Mouse (Mus musculus) stomach, embryonic 14.5 days (tissue): ENCODE measurements at regions not wholly inside any gene's neighbourhood (a gene's known extent, or its start where the extent isn't known, plus 50 kb on each side); places are given as distances from the start of the nearest gene placed in this dataset.

ENCODE experiments used
- ATAC-seq: fragments of 200-750 bp; cut with Nextera tagmentation; 2 replicates; pipeline ENCODE4 v1.8.0; 2017; ENCODE audit warnings: low read depth, moderate TSS enrichment; ENCODE audit not compliant: insufficient number of reproducible peaks, insufficient read depth, low FRiP score
- H3K27ac ChIP-seq: fragments of 300-500 bp; sonication (generic); 2 replicates; pipeline ENCODE4 v1.5.1; 2014; ENCODE audit warnings: mild to moderate bottlenecking, low read length, moderate library complexity, mixed read lengths
- H3K27me3 ChIP-seq: fragments of 300-500 bp; sonication (generic); 2 replicates; pipeline ENCODE4 v1.6.1; 2014; ENCODE audit warnings: low read length, control low read depth, mixed read lengths; ENCODE audit not compliant: control insufficient read depth, insufficient read depth
- H3K36me3 ChIP-seq: fragments of 300-500 bp; sonication (generic); 2 replicates; pipeline ENCODE4 v1.6.1; 2014; ENCODE audit warnings: mild to moderate bottlenecking, control low read depth, low read length, moderate library complexity, mixed read lengths; ENCODE audit not compliant: control insufficient read depth, insufficient read depth
- H3K4me1 ChIP-seq: fragments of 300-500 bp; sonication (generic); 2 replicates; pipeline ENCODE4 v1.6.1; 2014; ENCODE audit warnings: low read length, control low read depth, mixed read lengths; ENCODE audit not compliant: control insufficient read depth, insufficient read depth
- H3K4me2 ChIP-seq: fragments of 300-500 bp; sonication (generic); replicated peaks from 2 replicates; pipeline ENCODE4 v1.6.1; 2014; ENCODE audit warnings: low read depth, low read length, control low read depth
- H3K4me3 ChIP-seq: fragments of 300-500 bp; sonication (generic); 2 replicates; pipeline ENCODE4 v1.5.1; 2014; ENCODE audit warnings: low read depth, low read length, control low read depth
- H3K9ac ChIP-seq: fragments of 300-500 bp; sonication (generic); replicated peaks from 2 replicates; pipeline ENCODE4 v1.6.1; 2014; ENCODE audit warnings: low read depth, mild to moderate bottlenecking, control low read depth, low read length, moderate library complexity, mixed read lengths
- H3K9me3 ChIP-seq: fragments of 300-500 bp; sonication (generic); 2 replicates; pipeline ENCODE4 v1.6.1; 2016; ENCODE audit warnings: low read depth, low read length, control low read depth; ENCODE audit not compliant: control insufficient read depth
- WGBS: fragments of 180-500 bp; shearing (Covaris S2); extraction: QIAGEN DNeasy Blood & Tissue Kit; methylation state at CpG from one replicate; pipeline ENCODE4 v1.1.7; 2014; 5-methylcytosine and 5-hydroxymethylcytosine counted together

DNA sequence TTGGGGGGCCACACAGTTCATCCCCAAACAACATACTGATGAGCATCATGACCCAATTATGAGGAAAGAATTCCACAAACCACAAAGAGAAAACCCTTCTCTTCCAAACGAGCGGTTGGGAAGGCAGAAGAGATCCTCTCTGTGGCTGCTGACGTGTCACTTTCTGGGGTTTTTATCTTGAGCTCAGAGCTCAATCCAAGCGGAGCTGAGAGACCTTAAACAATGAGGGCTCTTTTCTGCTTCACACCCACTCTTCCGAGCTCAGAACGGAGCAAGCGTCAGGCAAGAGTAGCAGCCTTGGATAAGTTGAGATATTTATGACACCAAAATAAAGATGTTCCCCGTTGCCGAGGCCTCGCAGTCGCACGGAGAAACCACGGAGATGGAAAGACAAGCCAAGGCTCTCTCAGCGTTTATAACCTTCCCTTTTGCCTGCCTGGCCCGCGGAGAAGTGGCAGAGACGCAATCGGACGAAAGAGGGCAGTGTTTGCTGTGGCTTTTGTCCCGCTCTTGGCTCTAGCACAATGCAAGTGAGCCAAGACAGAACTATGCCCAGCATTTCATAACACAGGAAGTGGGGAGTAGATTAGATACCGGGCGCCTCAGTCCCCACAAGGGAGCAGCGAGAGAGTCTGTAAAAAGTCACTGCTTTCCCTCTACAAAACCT, 100.7 kb downstream of the Chic2 start:
- H3K9ac ChIP-seq = no peak overlapping the region
- peak overlapping the region; percentile 22 for H3K4me3 ChIP-seq
- H3K27me3 ChIP-seq = no peaks in the 10 kb centered on the region
- 1% methylated on average over 23 of the region's 23 CpGs for whole genome bisulfite sequencing
- peak overlapping the region; percentile 39 for H3K4me2 ChIP-seq
- peak; percentile 79; the same call in 1 of the 2 replicates for ATAC-seq
- peaks cover 8% of the 10 kb centered on the region; the same call in 1 of the 2 replicates for H3K4me1 ChIP-seq
- no peaks in the 10 kb centered on the region for H3K36me3 ChIP-seq
- H3K27ac ChIP-seq = peak overlapping the region; percentile 68
- H3K9me3 ChIP-seq = no peaks in the 10 kb centered on the region

DNA sequence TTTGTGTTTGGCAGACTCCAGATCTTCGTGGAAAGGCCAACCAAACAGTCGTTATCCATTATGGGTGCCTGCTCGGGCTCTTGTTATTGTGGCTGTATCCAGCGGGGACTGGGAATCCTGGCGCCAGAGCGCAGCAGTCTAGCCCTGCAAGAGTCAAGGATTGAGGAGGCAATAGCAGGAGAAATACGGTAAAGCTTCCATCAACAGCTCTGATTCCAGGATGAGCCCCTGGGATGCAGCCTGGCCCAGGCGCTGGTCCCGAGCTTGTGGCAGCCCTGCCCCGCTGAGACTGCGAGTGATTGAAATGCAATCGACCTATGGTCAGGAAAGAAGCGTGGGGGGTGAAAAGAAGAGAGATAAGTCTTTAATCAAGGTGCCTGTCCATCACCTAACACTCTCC, 103.1 kb downstream of the Chic2 start:
- no peaks in the 10 kb centered on the region for H3K27me3 ChIP-seq
- H3K9ac ChIP-seq = no peak overlapping the region
- no peak overlapping the region; the same call in 1 of the 2 replicates for H3K4me2 ChIP-seq
- no peaks in the 10 kb centered on the region for H3K9me3 ChIP-seq
- peaks cover 10% of the 10 kb centered on the region; the same call in 1 of the 2 replicates for H3K4me1 ChIP-seq
- WGBS = 2% methylated on average over 13 of the region's 13 CpGs
- no peak overlapping the region for H3K27ac ChIP-seq
- no peak for ATAC-seq
- H3K36me3 ChIP-seq = no peaks in the 10 kb centered on the region
- H3K4me3 ChIP-seq = no peak overlapping the region

DNA sequence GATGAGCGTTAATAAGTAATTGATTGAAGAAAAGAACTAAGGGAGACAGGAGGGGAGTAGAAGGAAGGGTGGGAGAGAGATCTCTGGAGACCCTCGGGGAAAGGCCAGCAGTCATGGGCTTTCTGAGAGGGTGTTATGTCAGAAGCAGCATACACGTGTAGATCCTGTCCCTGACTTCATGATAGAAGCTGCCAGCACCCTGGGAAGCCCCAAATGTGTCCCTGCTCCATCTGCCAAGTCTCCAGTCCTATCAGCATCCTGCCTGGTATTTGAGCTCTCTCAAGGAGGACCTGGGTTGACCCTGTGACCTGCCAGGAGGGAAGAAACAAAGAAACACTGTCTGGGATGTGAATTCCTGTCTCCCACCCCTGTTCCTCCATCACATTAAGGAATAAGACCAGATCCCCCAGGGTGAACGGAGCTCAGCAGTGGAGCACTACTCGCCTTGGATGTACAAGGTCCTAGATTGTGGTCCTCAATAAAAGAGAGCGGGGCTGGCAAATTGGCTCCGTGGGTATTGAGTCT, 107.1 kb downstream of the Chic2 start:
- no peak for ATAC-seq
- Histone ChIP-seq H3K4me1 (peaks cover 11% of the 10 kb centered on the region), H3K36me3 (no peaks in the 10 kb centered on the region), H3K4me2 (no peak overlapping the region), H3K9ac (no peak overlapping the region), H3K27ac (no peak overlapping the region), H3K4me3 (no peak overlapping the region), H3K27me3 (no peaks in the 10 kb centered on the region), H3K9me3 (no peaks in the 10 kb centered on the region)
- WGBS = 69% methylated on average over 7 of the region's 7 CpGs

DNA sequence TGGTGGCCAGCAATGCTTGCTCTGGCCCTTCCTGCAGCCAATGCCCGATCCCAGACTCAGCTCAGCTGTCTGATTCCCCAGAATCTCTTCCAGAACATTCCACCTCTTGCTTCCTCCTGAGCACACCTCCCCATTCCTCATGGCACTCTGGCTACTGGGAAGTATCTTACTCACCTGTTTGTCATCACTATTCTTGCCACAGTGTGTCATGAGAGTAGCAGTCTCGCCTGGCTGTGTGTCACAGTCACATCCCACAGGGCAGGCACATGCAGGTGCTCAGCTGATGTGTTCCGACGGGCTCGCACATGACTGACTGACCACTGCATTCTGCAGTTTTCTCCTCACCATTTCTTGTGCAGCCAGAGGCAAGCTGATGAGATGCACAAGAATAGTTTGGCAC, 108.5 kb downstream of the Chic2 start:
- Histone ChIP-seq H3K4me1 (peaks cover 7% of the 10 kb centered on the region), H3K9me3 (no peaks in the 10 kb centered on the region), H3K27ac (peak overlapping the region; percentile 77; the same call in 1 of the 2 replicates), H3K36me3 (no peaks in the 10 kb centered on the region), H3K4me2 (no peak overlapping the region), H3K27me3 (no peaks in the 10 kb centered on the region), H3K9ac (no peak overlapping the region), H3K4me3 (no peak overlapping the region)
- WGBS = 78% methylated on average over 5 of the region's 5 CpGs
- no peak for ATAC-seq

DNA sequence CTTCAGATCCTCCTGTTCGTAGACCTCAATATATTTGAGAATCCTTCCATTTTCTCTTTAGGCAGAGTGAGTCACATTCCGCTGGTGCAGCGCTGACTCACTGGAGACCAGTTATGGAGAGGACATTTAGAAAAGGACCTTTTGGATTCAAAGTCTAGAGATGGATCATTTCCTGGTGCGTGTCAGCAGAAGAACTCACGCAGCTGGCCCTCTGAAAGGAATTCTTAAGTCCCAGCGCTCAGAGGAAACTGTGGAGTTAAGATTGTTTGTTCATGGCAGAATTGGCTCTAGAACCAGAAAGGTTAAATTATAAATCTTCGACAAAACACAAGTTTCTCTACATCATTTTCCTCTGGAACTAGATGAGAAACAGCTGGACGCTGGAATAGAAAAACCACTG, 108.9 kb downstream of the Chic2 start:
- Histone ChIP-seq H3K4me2 (no peak overlapping the region), H3K27ac (peak overlapping the region; percentile 77; the same call in 1 of the 2 replicates), H3K27me3 (no peaks in the 10 kb centered on the region), H3K9me3 (no peaks in the 10 kb centered on the region), H3K9ac (no peak overlapping the region), H3K4me1 (peaks cover 6% of the 10 kb centered on the region; the same call in 1 of the 2 replicates), H3K36me3 (no peaks in the 10 kb centered on the region), H3K4me3 (no peak overlapping the region)
- 30% methylated on average over 8 of the region's 8 CpGs for WGBS
- ATAC-seq = no peak

DNA sequence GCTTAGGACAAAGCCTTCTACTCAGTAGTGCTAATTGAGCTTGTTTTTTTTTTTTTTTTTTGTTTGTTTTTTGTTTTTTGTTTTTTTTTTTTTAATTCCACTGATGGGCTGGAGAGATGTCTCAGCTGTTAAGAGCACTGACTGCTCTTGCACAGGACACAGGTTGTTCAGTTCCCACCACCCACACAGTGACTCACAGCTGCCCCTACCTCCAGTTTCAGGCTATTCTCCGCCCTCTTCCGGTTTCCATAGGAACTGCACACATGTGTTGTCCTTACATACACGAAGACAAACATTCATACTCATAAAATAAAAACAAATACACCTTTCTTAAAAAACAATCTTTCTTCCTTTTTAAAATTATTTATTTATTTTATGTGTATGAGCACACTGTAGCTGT, 111.3 kb downstream of the Chic2 start:
- 94% methylated on average over 3 of the region's 3 CpGs for WGBS
- Histone ChIP-seq H3K27me3 (no peaks in the 10 kb centered on the region), H3K9ac (no peak overlapping the region), H3K36me3 (no peaks in the 10 kb centered on the region), H3K4me1 (peaks cover 3% of the 10 kb centered on the region; the same call in 1 of the 2 replicates), H3K27ac (no peak overlapping the region), H3K9me3 (no peaks in the 10 kb centered on the region), H3K4me3 (no peak overlapping the region), H3K4me2 (no peak overlapping the region)
- no peak for ATAC-seq

DNA sequence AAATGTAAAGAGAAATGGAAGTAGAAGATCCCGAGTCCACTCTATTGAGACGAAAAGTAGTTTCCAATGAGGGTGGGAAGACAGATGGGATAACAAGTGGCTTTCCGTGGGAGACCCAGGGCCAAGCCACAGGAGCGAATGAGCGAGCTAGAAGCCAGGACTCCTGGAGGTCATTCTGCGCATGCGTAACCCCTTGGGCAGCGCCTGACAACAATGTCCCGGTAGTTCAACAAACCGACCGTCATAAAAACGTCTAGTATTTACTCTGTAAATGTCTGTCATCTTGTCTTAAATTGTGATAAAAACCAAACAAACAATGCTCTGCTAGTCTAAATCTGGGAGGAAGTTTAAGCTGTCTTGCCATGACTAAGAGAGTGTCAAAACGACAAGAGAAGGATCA, 112.4 kb downstream of the Chic2 start:
- Histone ChIP-seq H3K4me3 (no peak overlapping the region), H3K27me3 (no peaks in the 10 kb centered on the region), H3K9me3 (no peaks in the 10 kb centered on the region), H3K36me3 (no peaks in the 10 kb centered on the region), H3K9ac (no peak overlapping the region), H3K4me1 (peaks cover 3% of the 10 kb centered on the region; the same call in 1 of the 2 replicates), H3K4me2 (no peak overlapping the region), H3K27ac (no peak overlapping the region)
- ATAC-seq = no peak
- 51% methylated on average over 13 of the region's 13 CpGs for WGBS

DNA sequence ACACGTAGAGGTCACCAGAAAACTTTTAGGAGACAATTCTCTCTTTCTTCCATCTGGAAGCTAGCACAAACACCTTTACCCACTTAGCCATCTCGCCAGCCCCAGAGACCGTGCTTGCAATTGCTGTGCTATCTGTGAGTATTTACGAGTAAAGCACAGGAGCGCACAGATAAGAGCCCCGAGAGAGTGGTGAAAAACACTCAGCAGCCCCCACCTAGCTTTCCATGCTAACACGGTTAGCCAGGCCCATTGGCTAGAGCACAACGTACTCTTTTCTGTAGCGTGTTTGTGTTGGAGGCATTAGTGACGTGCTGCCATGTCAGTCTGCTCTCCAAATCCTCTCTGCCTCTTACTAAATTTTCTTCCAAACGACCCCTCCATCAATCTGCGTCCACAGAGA, 112.8 kb downstream of the Chic2 start:
- Histone ChIP-seq H3K27ac (no peak overlapping the region), H3K4me3 (no peak overlapping the region), H3K27me3 (no peaks in the 10 kb centered on the region), H3K4me1 (peaks cover 3% of the 10 kb centered on the region; the same call in 1 of the 2 replicates), H3K4me2 (no peak overlapping the region), H3K36me3 (no peaks in the 10 kb centered on the region), H3K9ac (no peak overlapping the region), H3K9me3 (no peaks in the 10 kb centered on the region)
- ATAC-seq = no peak
- WGBS = 49% methylated on average over 12 of the region's 12 CpGs
